Mouse (Mus musculus): ENCODE results near the gene Bphl.

The Bphl gene

DNA sequence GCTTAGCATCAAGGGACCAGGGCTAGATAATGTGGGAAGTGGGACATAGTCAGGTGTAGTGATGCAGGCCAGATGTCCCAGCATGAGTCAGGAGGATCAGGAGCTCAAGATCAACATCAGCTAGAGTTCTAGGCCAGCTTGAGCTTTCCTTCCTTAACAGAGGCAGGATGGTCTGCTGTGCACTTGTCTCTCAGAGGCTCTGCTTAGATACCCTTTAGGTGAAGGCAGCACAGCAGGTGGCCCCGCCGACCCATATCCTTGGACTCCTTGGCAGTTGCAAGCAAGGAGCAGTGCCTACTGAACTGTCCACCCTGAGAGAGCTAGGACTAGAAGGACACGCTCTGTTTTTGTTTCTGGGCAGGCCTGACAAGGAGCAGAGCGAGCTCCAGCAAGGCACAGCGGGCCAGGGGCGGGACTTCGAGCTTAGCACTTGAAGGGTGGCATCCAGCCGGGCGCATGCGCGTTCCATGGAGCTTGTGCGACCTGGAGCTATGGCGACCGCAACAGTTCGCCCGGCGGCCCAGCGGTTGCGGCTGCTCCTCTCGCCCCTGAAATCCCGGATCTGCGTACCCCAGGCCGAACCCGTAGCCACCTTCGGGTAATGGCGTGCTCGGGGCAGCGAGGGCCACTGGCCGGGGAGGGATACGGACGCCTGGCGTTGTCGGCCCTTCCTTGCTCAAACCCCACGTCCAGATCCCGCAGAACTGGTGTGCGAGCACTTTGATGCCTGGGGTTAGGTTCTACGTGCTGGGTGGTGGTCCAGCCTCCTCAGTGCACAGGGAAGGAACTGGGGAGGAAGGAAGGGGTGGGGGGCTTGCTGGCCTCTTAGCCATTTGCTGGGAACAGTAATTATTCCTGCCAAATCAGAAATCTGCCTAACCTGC is at the start of gene Bphl:
Gene Bphl, plus strand, starts transcription at position 426 of the 884 bp plus-strand sequence.
- ChIA-PET CTCF (interaction anchor here (0.6 to 1.8 kb wide), 10 partner anchors 9 to 426 kb away, joined by 3 to 8 read pairs (median 4); partner anchors contain the start of genes Ripk1 (in 2 of the 4), Serpinb6a (in 1 of the 4) and Tubb2b (in 1 of the 4)), POLR2A (interaction anchor here (0.6 to 3.6 kb wide), 62 partner anchors 8 to 837 kb away, joined by 3 to 57 read pairs (median 4); partner anchors contain the start of genes Ripk1 (in 3 of the 4), Serpinb6a (in 3 of the 4), Psmg4 (in 2 of the 4) and Serpinb6c (in 2 of the 4))

DNA sequence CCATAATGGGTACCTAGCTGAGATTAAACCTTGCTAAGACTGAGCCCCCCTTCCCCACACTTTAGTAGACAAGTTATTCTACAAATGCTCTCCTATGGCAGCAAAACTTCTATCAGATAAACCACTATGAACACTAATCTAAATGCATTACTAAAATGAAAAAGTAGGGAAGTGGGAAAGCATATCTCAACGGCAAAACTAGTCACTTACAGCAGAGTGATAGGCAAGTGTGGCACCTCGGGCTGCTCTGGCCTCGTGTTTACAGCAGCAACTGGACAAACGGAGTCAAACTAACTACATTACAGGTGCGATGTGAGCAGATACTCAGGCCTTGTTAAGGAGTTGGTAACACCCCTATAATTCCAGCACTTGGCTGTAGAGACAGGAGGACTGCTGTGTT is 47.8 kb upstream of the Bphl start:
- CTCF ChIA-PET, result interaction anchor here in 1 of 4 experiments (1.4 kb wide), 1 partner anchor 33 kb away, joined by 4 read pairs; no protein-coding TSS in a partner anchor
- POLR2A ChIA-PET, result interaction anchor here in 3 of 4 experiments (0.6 to 1.4 kb wide), 4 partner anchors 13 to 254 kb away, joined by 3 to 5 read pairs (median 3); partner anchors contain the start of genes Ripk1 (in 1 of the 3), Serpinb6a (in 1 of the 3) and Serpinb6c (in 1 of the 3)

DNA sequence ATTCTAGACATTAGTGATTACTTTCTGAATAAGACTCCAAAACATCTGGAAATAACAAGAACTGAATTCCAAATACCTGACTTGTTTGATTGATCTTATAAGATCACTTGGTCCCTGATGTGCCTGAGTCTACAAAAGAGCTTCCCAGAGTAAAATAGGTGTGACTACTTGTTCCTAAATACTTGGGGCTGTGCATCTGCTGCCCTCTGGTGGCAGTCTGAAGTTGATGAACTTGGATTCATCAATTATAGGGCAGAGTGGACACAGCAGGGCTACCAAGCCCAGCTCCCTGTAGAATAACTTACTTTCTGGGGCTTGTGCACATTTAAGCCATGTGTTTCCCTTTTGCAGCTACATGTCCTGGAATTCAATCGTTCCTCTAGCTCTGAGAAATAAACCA is 42.2 kb upstream of the Bphl start:
- ChIA-PET POLR2A (interaction anchor here in 2 of 4 experiments (0.6 to 2.4 kb wide), 20 partner anchors 8 to 158 kb away, joined by 3 to 14 read pairs (median 4); partner anchors contain the start of genes Nqo2 (in 2 of the 2), Bphl (in 1 of the 2), Serpinb6a (in 1 of the 2) and Serpinb6c (in 1 of the 2)), CTCF (interaction anchor here (0.5 to 3.5 kb wide), 35 partner anchors 10 to 1092 kb away, joined by 3 to 67 read pairs (median 3); partner anchors contain the start of genes Nqo2 (in 4 of the 4) and Bphl (in 1 of the 4))

DNA sequence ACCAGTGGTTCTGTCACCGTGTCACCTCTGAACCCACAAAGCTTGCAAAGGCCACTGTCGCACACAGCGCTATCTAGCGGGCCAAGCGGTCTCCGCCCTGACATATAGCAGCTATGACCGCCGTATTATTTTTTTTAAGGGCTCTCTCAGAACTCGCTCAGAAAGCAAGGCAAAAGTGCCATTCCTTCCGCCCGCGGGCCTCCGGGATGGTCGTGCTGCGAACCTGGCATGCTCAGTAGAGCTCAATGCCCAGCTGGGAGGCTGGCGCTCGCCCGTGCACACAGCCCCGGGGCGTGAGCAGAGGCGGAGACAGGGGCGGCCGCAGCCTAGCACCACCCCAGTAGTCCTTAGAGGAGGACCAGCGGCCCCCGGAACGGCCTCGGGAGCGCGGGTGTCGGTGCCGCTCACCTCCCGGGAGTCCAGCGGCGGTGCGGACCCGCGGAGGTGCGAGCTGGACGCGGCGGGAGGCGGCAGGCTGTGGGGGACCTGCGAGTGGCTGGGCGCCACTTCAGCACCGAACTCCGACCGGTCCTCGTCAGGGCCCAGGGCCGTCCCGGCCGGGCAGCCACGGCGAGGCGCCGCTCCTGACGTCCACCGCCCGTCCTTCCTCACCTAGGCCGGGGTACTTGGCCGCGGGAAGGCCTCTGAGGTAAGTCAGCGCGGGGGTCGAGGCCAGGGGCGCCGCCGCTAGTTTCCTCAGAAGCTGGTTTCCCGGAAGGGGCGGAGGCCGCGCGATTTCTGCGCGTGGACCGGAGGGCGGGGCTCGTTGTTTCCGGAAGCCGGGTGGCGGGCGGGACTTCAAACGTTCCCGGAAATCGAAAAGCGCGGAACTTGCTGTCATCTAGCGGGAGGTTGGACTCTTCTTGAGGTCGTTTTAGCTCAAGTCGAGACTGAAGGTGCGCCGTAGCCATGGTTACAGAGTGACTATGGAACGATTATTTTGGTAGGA is 35.1 kb upstream of the Bphl start, which contains the start of the genes Ripk1 and Serpinb6a:
Gene Ripk1, plus strand, starts transcription at position 306 of the 949 bp plus-strand sequence.
Gene Serpinb6a, minus strand, starts transcription at position 737 of the 949 bp plus-strand sequence.
- ChIA-PET CTCF (interaction anchor here (0.6 to 3.3 kb wide), 22 partner anchors 8 to 1664 kb away, joined by 3 to 20 read pairs (median 3); partner anchors contain the start of genes Bphl (in 2 of the 4), Gmds (in 1 of the 4), Nqo2 (in 1 of the 4) and Serpinb6c (in 1 of the 4)), POLR2A (interaction anchor here (0.6 to 3.7 kb wide), 58 partner anchors 7 to 872 kb away, joined by 3 to 39 read pairs (median 4); partner anchors contain the start of genes Bphl (in 3 of the 4), Psmg4 (in 3 of the 4), Tubb2b (in 3 of the 4) and Nqo2 (in 2 of the 4))

DNA sequence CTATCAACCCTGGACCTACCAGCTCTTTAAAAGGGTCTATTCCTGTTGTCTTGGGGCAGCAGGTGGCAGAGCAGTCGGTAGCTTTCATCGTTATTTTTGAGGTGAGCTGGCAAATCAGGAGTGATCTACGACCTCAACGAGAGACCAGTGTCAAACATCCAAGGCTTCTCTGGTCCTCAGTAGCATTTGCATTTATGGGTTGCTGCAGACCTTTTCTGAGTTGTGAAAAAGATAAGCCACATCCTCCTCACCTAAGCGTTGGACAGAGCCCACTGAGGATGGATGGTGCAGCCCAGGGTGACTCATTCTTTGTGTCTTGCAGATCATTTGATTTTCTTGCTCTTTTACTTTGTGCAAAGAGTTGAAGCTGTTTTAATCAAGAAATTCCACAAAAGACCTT is 34.3 kb upstream of the Bphl start:
- CTCF ChIA-PET, result interaction anchor here in 3 of 4 experiments (0.6 to 3.3 kb wide), 9 partner anchors 15 to 791 kb away, joined by 3 to 20 read pairs (median 6); partner anchors contain the start of genes Bphl (in 1 of the 3) and Nqo2 (in 1 of the 3)
- POLR2A ChIA-PET, result interaction anchor here in 3 of 4 experiments (0.6 to 3.7 kb wide), 44 partner anchors 8 to 872 kb away, joined by 3 to 39 read pairs (median 6); partner anchors contain the start of genes Bphl (in 3 of the 3), Psmg4 (in 3 of the 3), Tubb2b (in 3 of the 3) and Nqo2 (in 2 of the 3)

DNA sequence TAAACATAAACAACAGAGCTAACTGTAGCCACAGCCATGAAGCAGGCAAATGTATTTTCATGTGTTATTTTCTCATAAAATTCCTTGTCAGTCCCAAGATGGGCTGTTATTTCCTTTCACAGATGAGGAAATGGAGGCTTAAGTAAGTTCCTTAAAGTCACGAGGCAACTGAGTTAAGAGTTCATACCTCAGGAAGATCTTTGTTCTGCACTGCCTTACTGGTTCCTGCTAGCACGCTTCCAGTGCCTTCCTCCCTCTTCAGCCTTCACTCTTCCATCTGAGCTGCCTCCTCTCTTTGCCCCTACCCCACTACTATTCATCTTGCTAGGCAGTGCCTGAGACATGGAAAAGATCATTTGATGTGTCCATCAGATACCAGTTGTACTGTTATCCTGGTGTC is 30.2 kb upstream of the Bphl start:
- CTCF ChIA-PET, result no interaction called here
- POLR2A ChIA-PET, result no interaction called here

DNA sequence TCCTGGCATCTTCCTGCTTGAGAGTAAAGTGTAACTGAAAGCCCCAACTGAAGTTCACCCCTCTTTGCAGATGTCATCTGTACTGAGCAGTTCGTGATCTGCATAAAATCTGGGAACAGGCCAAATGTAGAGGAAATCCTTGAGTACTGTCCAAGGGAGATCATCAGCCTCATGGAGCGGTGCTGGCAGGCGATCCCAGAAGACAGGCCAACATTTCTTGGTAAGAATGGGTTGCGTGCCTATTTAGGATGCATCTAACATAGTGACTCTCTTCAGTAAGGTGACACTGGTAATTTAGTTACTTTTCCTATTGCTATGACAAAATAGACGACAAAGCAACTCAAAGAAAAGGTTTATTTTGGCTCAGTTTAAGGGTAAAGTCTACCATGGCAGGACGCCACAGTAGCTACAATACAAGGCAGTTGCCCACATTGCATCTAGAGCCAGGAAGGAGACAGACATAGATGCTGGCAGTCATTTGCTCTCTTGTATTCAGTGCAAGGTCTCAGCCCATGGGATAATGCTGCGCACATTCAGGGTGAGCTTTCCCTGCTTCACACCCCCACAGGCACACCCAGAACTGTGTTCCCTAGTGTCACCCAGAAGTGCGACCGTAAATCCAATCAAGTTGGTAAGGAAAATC is 20.3 kb upstream of the Bphl start:
- CTCF ChIA-PET, result interaction anchor here in 1 of 4 experiments (1.0 kb wide), 1 partner anchor 60 kb away, joined by 3 read pairs; no protein-coding TSS in a partner anchor
- POLR2A ChIA-PET, result interaction anchor here in 2 of 4 experiments (0.5 to 2.5 kb wide), 3 partner anchors 14 to 272 kb away, joined by 3 to 8 read pairs (median 3); partner anchors contain the start of genes Ripk1 (in 1 of the 2) and Serpinb6a (in 1 of the 2)

DNA sequence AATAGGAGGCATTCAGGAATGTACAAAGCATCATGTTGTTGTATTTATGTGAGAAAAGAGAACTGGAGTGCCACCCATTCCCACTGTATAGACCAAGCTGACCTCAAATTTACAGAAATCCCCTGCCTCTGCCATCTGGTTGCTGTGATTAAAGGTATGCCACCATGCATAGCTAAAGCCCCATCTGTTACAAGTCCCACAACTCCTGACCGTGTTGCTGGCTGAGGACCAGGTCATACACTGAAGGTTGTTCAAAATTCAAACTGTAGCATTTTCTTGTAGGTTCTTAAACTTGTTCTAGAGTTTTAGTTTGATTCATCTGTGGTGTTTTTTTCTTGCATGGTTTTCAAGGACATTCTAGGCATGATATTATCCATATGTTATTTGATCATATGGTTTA is 18.9 kb upstream of the Bphl start:
- ChIA-PET CTCF (interaction anchor here in 1 of 4 experiments (0.6 kb wide), 1 partner anchor 478 kb away, joined by 3 read pairs; no protein-coding TSS in a partner anchor), POLR2A (interaction anchor here in 1 of 4 experiments (1.8 to 2.5 kb wide), 2 partner anchors 16 to 113 kb away, joined by 4 to 8 read pairs; partner anchors contain the start of genes Ripk1 and Serpinb6a)

DNA sequence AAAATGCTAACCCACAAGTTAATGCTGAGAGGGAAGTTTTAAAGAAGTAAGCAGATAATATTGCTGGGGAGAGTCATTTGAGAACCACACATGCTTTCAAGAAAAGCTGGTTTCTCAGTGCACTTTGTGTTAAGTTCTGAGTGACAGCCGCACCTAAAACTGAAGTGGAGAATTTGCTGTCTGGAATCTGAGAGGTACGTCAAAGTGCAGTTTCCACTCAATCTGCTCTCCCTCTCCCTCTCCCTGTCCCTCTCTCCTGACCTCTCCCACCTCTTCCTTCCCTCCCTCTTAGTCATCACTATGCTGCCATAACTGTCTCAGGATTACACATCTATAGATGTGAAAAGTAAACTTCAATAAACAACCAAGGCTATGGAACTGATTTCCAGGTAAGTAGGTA is 15.4 kb upstream of the Bphl start:
- CTCF ChIA-PET, result no interaction called here
- POLR2A ChIA-PET, result interaction anchor here in 1 of 4 experiments (2.2 kb wide), 1 partner anchor 133 kb away, joined by 5 read pairs; no protein-coding TSS in a partner anchor

DNA sequence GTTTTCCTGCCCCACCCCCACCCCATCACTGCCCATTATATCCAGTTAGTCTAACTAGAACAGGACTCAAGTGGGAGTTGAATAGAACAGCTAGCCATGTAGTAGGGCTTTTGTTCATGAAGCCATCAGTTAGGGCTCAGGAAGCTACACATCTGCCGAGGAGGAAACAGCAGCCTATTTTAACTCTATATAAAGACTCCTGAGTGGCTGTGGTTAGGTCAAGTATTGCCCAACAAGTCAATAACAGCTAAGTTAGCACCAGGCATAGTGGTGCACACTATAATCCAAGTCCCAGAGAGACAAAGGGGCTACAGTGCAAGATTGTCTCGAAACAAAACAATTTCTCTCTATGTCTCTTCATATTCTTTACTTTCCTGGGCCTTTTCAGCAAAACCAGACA is 5.4 kb upstream of the Bphl start:
- ChIA-PET CTCF (interaction anchor here in 1 of 4 experiments (0.7 kb wide), 1 partner anchor 130 kb away, joined by 6 read pairs; no protein-coding TSS in a partner anchor), POLR2A (interaction anchor here in 3 of 4 experiments (0.6 to 2.1 kb wide), 7 partner anchors 15 to 339 kb away, joined by 3 to 8 read pairs (median 6); partner anchors contain the start of genes Tubb2b (in 2 of the 3) and Serpinb6a (in 1 of the 3))

DNA sequence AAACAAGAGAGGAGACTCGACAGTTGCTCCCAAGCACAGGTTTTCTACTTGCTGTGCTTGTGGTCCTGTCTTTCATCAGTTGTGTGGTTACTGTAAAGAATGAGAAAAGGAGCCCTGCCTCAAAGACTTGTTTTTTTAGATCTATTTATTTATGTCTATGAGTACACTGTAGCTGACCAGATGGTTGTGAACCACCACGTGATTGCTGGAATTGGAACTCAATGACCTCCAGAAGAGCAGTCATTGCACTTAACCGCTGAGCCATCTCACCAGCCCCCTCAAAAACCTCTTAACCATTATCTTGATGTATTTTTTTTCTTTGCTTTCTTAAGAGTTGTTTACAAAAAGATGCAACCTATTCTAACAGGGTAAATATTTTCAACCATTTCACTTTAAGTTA is 2.0 kb upstream of the Bphl start:
- POLR2A ChIA-PET, result no interaction called here

DNA sequence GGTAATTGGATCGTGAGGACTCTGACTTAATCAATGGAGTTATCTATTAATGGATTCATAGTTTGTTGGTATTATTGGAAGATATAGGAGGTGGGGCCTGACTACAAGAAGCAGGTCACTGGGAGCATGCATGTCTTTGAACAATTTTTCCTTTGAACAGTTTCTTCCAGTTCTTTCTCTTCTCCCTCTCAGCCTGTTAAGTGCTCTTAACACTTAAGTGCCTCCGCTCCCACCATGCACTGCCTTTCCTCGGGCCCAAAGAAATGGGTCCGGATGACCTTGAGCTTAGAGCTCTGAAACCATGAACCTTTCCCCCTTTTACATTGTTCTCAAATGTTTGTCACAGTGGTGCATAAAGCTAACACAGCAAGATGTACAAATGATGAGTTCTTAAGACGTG is 671 bp upstream of the Bphl start:
- POLR2A ChIA-PET, result interaction anchor here (0.7 to 3.6 kb wide), 57 partner anchors 8 to 838 kb away, joined by 3 to 57 read pairs (median 4); partner anchors contain the start of genes Ripk1 (in 3 of the 4), Serpinb6a (in 3 of the 4), Psmg4 (in 2 of the 4) and Serpinb6c (in 2 of the 4)
- CTCF ChIA-PET, result interaction anchor here in 3 of 4 experiments (1.0 to 1.8 kb wide), 8 partner anchors 10 to 117 kb away, joined by 3 to 8 read pairs (median 5); partner anchors contain the start of genes Ripk1 (in 1 of the 3), Serpinb6a (in 1 of the 3) and Tubb2b (in 1 of the 3)

More for the DNA sequence above, 2.0 kb upstream of the Bphl start:
- CTCF ChIA-PET, result interaction anchor here in 1 of 4 experiments (1.3 kb wide), 1 partner anchor 33 kb away, joined by 3 read pairs; the partner anchor contains the start of genes Ripk1 and Serpinb6a

DNA sequence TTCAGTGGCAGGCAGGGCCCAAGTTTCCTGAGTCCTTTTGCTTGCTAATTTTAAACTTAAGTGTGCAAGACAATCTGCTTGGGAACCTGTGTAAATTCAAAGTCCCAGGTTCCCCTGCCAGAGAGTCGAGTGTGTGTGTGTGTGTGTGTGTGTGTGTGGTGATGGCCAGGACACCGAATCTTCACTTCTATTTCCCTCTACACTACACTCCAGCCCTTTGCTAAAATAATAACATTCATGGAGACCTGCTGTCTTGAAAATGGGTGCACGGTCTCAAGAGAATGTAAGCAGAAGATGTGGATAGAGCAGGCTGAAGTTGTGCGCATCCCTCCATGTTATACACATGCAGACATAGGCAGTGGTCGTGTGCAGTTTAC is 647 bp downstream of the Bphl start:
- CTCF ChIA-PET, result interaction anchor here in 1 of 4 experiments (1.0 to 1.8 kb wide), 4 partner anchors 8 to 92 kb away, joined by 5 to 8 read pairs (median 8); partner anchors contain the start of genes Ripk1, Serpinb6a and Tubb2b

DNA sequence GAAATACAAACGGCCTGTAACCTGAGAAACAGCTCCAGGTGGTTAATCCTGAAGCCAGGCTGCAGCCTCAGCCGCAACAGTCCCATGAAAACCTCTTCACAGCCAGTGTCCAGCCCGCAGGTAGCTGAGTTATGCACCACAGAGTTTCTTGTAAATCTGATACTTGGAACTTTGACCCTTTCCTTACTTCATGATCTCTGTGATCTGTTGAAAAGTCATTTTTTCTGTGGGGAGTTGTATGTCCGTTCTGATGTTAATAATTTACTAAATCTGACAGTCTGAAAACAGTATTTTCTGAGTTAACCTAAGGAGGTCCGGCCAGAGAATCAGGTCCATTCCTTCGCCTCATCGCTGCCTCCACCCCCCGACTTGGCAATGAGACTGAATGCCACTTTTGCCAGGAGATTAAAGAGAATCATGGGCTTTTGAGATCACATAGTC is 1.5 kb downstream of the Bphl start:
- POLR2A ChIA-PET, result interaction anchor here in 3 of 4 experiments (0.5 to 3.6 kb wide), 22 partner anchors 18 to 837 kb away, joined by 3 to 57 read pairs (median 4); partner anchors contain the start of genes Tubb2b (in 3 of the 3), Ripk1 (in 2 of the 3), Serpinb6a (in 2 of the 3) and Serpinb6c (in 2 of the 3)
- CTCF ChIA-PET, result no interaction called here

More for the DNA sequence above, 647 bp downstream of the Bphl start:
- POLR2A ChIA-PET, result interaction anchor here in 3 of 4 experiments (0.6 to 3.6 kb wide), 36 partner anchors 8 to 838 kb away, joined by 3 to 57 read pairs (median 4); partner anchors contain the start of genes Ripk1 (in 3 of the 3), Serpinb6a (in 3 of the 3), Tubb2b (in 3 of the 3) and Psmg4 (in 1 of the 3)

DNA sequence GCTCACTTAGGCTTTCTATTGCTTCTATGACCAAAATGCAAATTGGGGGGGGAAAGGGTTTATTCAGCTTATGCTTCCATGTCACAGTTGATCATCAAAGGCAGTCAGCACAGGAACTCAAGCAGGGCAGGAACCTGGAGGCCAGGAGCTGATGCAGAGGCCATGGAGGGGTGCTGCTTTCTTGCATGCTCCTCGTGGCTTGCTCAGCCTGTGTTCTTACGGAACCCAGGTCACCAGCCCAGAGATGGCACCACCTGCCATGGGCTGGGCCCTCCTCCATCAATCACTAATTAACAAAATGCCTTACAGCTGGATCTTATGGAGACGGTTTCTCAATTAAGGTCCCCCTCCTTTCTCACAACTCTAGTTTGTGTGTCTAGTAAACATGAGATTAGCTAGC is 2.7 kb downstream of the Bphl start:
- ChIA-PET POLR2A (interaction anchor here in 1 of 4 experiments (1.3 kb wide), 1 partner anchor 89 kb away, joined by 5 read pairs; no protein-coding TSS in a partner anchor), CTCF (no interaction called here)
